Mouse (Mus musculus): Measurements from ENCODE around the gene Fam19a1. TPM values are rescaled to one million over a fixed set of nuclear protein-coding genes. Genes with fewer than 3 reads are reported as not detected.

The Fam19a1 gene
- polyA plus RNA-seq, 1 experiment from 2014 or later: 1.1 TPM

- no peak overlapping the region for H3K9ac ChIP-seq (ENCODE audit: low read length)
- H3K27ac ChIP-seq (ENCODE audit: low read depth, low read length): no peak overlapping the region
- no peaks in the 10 kb centered on the region for H3K27me3 ChIP-seq (ENCODE audit: control insufficient read depth, insufficient read depth, low read length)
- H3K4me1 ChIP-seq (ENCODE audit: control insufficient read depth, insufficient read depth, low read length): no peaks in the 10 kb centered on the region
- H3K4me3 ChIP-seq (ENCODE audit: low read depth, low read length): no peak overlapping the region
- no peaks in the 10 kb centered on the region for H3K36me3 ChIP-seq (ENCODE audit: control insufficient read depth, insufficient read depth, low read length)
- no peak for DNase-seq (ENCODE audit: low spot score, missing footprints)
- no peaks in the 10 kb centered on the region for H3K9me3 ChIP-seq (ENCODE audit: control insufficient read depth, low read length)
- H3K4me2 ChIP-seq: no peak overlapping the region
- no peak for ATAC-seq (ENCODE audit: low FRiP score)
- WGBS: 82% methylated on average over 5 of the region's 5 CpGs
Observed at GRCm38 (mm10) chr6:96499464-96499863, 386.5 kb downstream of the Fam19a1 start.

GRCm38 (mm10) chr6:96541600-96541999 is 428.6 kb downstream of the Fam19a1 start:
- Histone ChIP-seq H3K27ac (ENCODE audit: low read depth, low read length) (no peak overlapping the region), H3K4me3 (ENCODE audit: low read depth, low read length) (no peak overlapping the region), H3K9me3 (ENCODE audit: control insufficient read depth, low read length) (no peaks in the 10 kb centered on the region), H3K27me3 (ENCODE audit: control insufficient read depth, insufficient read depth, low read length) (no peaks in the 10 kb centered on the region), H3K4me2 (no peak overlapping the region), H3K36me3 (ENCODE audit: control insufficient read depth, insufficient read depth, low read length) (no peaks in the 10 kb centered on the region), H3K9ac (ENCODE audit: low read length) (no peak overlapping the region), H3K4me1 (ENCODE audit: control insufficient read depth, insufficient read depth, low read length) (no peaks in the 10 kb centered on the region)
- DNase-seq (ENCODE audit: low spot score, missing footprints) (no peak), ATAC-seq (ENCODE audit: low FRiP score) (no peak)
- 76% methylated on average over 2 of the region's 2 CpGs for WGBS

- Histone ChIP-seq H3K4me3 (ENCODE audit: low read depth, low read length) (no peak overlapping the region), H3K9me3 (ENCODE audit: control insufficient read depth, low read length) (no peaks in the 10 kb centered on the region), H3K4me2 (no peak overlapping the region), H3K27ac (ENCODE audit: low read depth, low read length) (no peak overlapping the region), H3K9ac (ENCODE audit: low read length) (no peak overlapping the region), H3K27me3 (ENCODE audit: control insufficient read depth, insufficient read depth, low read length) (no peaks in the 10 kb centered on the region), H3K4me1 (ENCODE audit: control insufficient read depth, insufficient read depth, low read length) (no peaks in the 10 kb centered on the region), H3K36me3 (ENCODE audit: control insufficient read depth, insufficient read depth, low read length) (no peaks in the 10 kb centered on the region)
- 71% methylated on average over 3 of the region's 3 CpGs for WGBS
- ATAC-seq (ENCODE audit: low FRiP score) (no peak), DNase-seq (ENCODE audit: low spot score, missing footprints) (no peak)
Observed at GRCm38 (mm10) chr6:96544832-96545231, 431.9 kb downstream of the Fam19a1 start.

GRCm38 (mm10) chr6:96550431-96550830 is 437.5 kb downstream of the Fam19a1 start:
- WGBS: 92% methylated on average over 4 of the region's 4 CpGs
- Histone ChIP-seq H3K9ac (ENCODE audit: low read length) (no peak overlapping the region), H3K4me3 (ENCODE audit: low read depth, low read length) (no peak overlapping the region), H3K27me3 (ENCODE audit: control insufficient read depth, insufficient read depth, low read length) (no peaks in the 10 kb centered on the region), H3K36me3 (ENCODE audit: control insufficient read depth, insufficient read depth, low read length) (no peaks in the 10 kb centered on the region), H3K9me3 (ENCODE audit: control insufficient read depth, low read length) (no peaks in the 10 kb centered on the region), H3K4me1 (ENCODE audit: control insufficient read depth, insufficient read depth, low read length) (no peaks in the 10 kb centered on the region), H3K27ac (ENCODE audit: low read depth, low read length) (no peak overlapping the region), H3K4me2 (no peak overlapping the region)
- ATAC-seq (ENCODE audit: low FRiP score) (no peak), DNase-seq (ENCODE audit: low spot score, missing footprints) (no peak)

- DNase-seq (ENCODE audit: low spot score, missing footprints) (no peak), ATAC-seq (ENCODE audit: low FRiP score) (no peak)
- H3K27me3 ChIP-seq (ENCODE audit: control insufficient read depth, insufficient read depth, low read length): no peaks in the 10 kb centered on the region
- no peak overlapping the region for H3K4me3 ChIP-seq (ENCODE audit: low read depth, low read length)
- H3K27ac ChIP-seq (ENCODE audit: low read depth, low read length): no peak overlapping the region
- H3K4me2 ChIP-seq: no peak overlapping the region
- no peaks in the 10 kb centered on the region for H3K36me3 ChIP-seq (ENCODE audit: control insufficient read depth, insufficient read depth, low read length)
- H3K9me3 ChIP-seq (ENCODE audit: control insufficient read depth, low read length): no peaks in the 10 kb centered on the region
- H3K9ac ChIP-seq (ENCODE audit: low read length): no peak overlapping the region
- H3K4me1 ChIP-seq (ENCODE audit: control insufficient read depth, insufficient read depth, low read length): no peaks in the 10 kb centered on the region
- WGBS: 83% methylated on average over 5 of the region's 5 CpGs
Observed at GRCm38 (mm10) chr6:96578649-96579048, 465.7 kb downstream of the Fam19a1 start.

- Histone ChIP-seq H3K4me2 (no peak overlapping the region), H3K4me3 (ENCODE audit: low read depth, low read length) (no peak overlapping the region), H3K36me3 (ENCODE audit: control insufficient read depth, insufficient read depth, low read length) (no peaks in the 10 kb centered on the region), H3K9me3 (ENCODE audit: control insufficient read depth, low read length) (no peaks in the 10 kb centered on the region), H3K9ac (ENCODE audit: low read length) (no peak overlapping the region), H3K4me1 (ENCODE audit: control insufficient read depth, insufficient read depth, low read length) (no peaks in the 10 kb centered on the region), H3K27me3 (ENCODE audit: control insufficient read depth, insufficient read depth, low read length) (no peaks in the 10 kb centered on the region), H3K27ac (ENCODE audit: low read depth, low read length) (no peak overlapping the region)
- no peak for ATAC-seq (ENCODE audit: low FRiP score)
- WGBS: 86% methylated on average over 4 of the region's 4 CpGs
- DNase-seq (ENCODE audit: low spot score, missing footprints): no peak
Observed at GRCm38 (mm10) chr6:96580726-96581125, 467.8 kb downstream of the Fam19a1 start.

GRCm38 (mm10) chr6:96581187-96581586 is 468.2 kb downstream of the Fam19a1 start:
- H3K9me3 ChIP-seq (ENCODE audit: control insufficient read depth, low read length): no peaks in the 10 kb centered on the region
- DNase-seq (ENCODE audit: low spot score, missing footprints) (no peak), ATAC-seq (ENCODE audit: low FRiP score) (no peak)
- 86% methylated on average over 3 of the region's 3 CpGs for WGBS
- H3K4me1 ChIP-seq (ENCODE audit: control insufficient read depth, insufficient read depth, low read length): no peaks in the 10 kb centered on the region
- no peak overlapping the region for H3K27ac ChIP-seq (ENCODE audit: low read depth, low read length)
- H3K4me3 ChIP-seq (ENCODE audit: low read depth, low read length): no peak overlapping the region
- no peak overlapping the region for H3K4me2 ChIP-seq
- H3K27me3 ChIP-seq (ENCODE audit: control insufficient read depth, insufficient read depth, low read length): no peaks in the 10 kb centered on the region
- no peak overlapping the region for H3K9ac ChIP-seq (ENCODE audit: low read length)
- no peaks in the 10 kb centered on the region for H3K36me3 ChIP-seq (ENCODE audit: control insufficient read depth, insufficient read depth, low read length)

GRCm38 (mm10) chr6:96587427-96587826 is 474.5 kb downstream of the Fam19a1 start:
- DNase-seq (ENCODE audit: low spot score, missing footprints) (no peak), ATAC-seq (ENCODE audit: low FRiP score) (no peak)
- Histone ChIP-seq H3K9me3 (ENCODE audit: control insufficient read depth, low read length) (no peaks in the 10 kb centered on the region), H3K4me2 (no peak overlapping the region), H3K27me3 (ENCODE audit: control insufficient read depth, insufficient read depth, low read length) (no peaks in the 10 kb centered on the region), H3K27ac (ENCODE audit: low read depth, low read length) (no peak overlapping the region), H3K4me1 (ENCODE audit: control insufficient read depth, insufficient read depth, low read length) (no peaks in the 10 kb centered on the region), H3K9ac (ENCODE audit: low read length) (no peak overlapping the region), H3K36me3 (ENCODE audit: control insufficient read depth, insufficient read depth, low read length) (no peaks in the 10 kb centered on the region), H3K4me3 (ENCODE audit: low read depth, low read length) (no peak overlapping the region)
- WGBS: 90% methylated on average over 4 of the region's 4 CpGs

- H3K9me3 ChIP-seq (ENCODE audit: control insufficient read depth, low read length): no peaks in the 10 kb centered on the region
- H3K27ac ChIP-seq (ENCODE audit: low read depth, low read length): no peak overlapping the region
- no peak overlapping the region for H3K4me2 ChIP-seq
- H3K27me3 ChIP-seq (ENCODE audit: control insufficient read depth, insufficient read depth, low read length): no peaks in the 10 kb centered on the region
- DNase-seq (ENCODE audit: low spot score, missing footprints): no peak
- H3K9ac ChIP-seq (ENCODE audit: low read length): no peak overlapping the region
- no peak overlapping the region for H3K4me3 ChIP-seq (ENCODE audit: low read depth, low read length)
- H3K4me1 ChIP-seq (ENCODE audit: control insufficient read depth, insufficient read depth, low read length): no peaks in the 10 kb centered on the region
- 78% methylated on average over 1 of the region's 1 CpGs for WGBS
- no peak for ATAC-seq (ENCODE audit: low FRiP score)
- no peaks in the 10 kb centered on the region for H3K36me3 ChIP-seq (ENCODE audit: control insufficient read depth, insufficient read depth, low read length)
Observed at GRCm38 (mm10) chr6:96593031-96593430, 480.1 kb downstream of the Fam19a1 start.

- Histone ChIP-seq H3K27ac (ENCODE audit: low read depth, low read length) (no peak overlapping the region), H3K36me3 (ENCODE audit: control insufficient read depth, insufficient read depth, low read length) (no peaks in the 10 kb centered on the region), H3K9me3 (ENCODE audit: control insufficient read depth, low read length) (no peaks in the 10 kb centered on the region), H3K4me2 (no peak overlapping the region), H3K9ac (ENCODE audit: low read length) (no peak overlapping the region), H3K4me3 (ENCODE audit: low read depth, low read length) (no peak overlapping the region), H3K27me3 (ENCODE audit: control insufficient read depth, insufficient read depth, low read length) (no peaks in the 10 kb centered on the region), H3K4me1 (ENCODE audit: control insufficient read depth, insufficient read depth, low read length) (no peaks in the 10 kb centered on the region)
- ATAC-seq (ENCODE audit: low FRiP score) (no peak), DNase-seq (ENCODE audit: low spot score, missing footprints) (no peak)
- 95% methylated on average over 10 of the region's 10 CpGs for WGBS
Observed at GRCm38 (mm10) chr6:96595201-96595600, 482.2 kb downstream of the Fam19a1 start.
